Mouse (Mus musculus) ovary, postnatal 14 days (tissue): ENCODE results near the gene Gp9.

Experiments
- DNase-seq: peaks from one replicate; pipeline ENCODE4 v3.0.0; 2022; ENCODE audit warnings: low spot score

Gene Gp9

DNA sequence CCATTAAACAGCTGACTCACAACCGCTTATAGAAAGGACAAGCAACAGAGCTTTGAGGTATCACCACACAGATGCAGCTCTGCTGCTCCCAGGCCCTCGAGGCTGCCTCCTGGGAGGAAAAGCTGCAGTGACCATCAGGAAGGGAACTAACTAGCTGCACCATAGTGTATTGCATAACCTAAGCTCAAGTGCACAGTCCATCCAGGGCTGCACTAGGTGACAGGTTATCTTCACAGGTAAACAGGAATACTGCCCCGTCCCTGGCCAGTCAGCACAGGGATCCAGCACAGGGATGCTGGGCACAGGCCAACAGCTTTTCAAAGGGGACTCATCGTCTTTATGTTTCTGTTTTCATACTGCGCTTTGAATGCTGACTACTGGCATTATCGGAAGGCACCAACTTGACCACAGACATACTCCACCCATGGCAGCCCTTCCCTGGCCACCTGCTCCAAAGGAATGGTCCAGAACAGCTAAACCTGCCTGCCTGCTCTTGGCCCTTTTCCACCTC, 31.8 kb downstream of the Gp9 start:
- no peak for DNase-seq

DNA sequence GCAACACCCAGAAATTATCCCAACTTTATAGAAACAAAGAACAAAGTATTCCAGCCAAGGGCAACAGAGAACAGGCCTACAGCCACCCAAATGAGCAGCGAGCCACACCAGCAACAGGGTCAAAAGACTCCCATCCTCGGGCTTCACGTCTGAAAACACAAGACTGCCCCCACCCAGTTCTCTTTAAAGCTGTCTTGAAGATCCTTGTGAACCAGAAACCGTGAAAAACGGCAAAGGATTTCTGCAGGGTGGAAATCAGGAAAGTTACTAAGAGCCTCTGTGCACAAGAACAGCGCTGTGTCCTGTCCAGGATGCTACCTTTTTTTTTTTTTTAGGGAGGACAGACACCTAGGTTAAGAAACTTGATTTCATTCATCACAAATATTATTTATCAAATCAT, 32.4 kb downstream of the Gp9 start:
- no peak for DNase-seq

DNA sequence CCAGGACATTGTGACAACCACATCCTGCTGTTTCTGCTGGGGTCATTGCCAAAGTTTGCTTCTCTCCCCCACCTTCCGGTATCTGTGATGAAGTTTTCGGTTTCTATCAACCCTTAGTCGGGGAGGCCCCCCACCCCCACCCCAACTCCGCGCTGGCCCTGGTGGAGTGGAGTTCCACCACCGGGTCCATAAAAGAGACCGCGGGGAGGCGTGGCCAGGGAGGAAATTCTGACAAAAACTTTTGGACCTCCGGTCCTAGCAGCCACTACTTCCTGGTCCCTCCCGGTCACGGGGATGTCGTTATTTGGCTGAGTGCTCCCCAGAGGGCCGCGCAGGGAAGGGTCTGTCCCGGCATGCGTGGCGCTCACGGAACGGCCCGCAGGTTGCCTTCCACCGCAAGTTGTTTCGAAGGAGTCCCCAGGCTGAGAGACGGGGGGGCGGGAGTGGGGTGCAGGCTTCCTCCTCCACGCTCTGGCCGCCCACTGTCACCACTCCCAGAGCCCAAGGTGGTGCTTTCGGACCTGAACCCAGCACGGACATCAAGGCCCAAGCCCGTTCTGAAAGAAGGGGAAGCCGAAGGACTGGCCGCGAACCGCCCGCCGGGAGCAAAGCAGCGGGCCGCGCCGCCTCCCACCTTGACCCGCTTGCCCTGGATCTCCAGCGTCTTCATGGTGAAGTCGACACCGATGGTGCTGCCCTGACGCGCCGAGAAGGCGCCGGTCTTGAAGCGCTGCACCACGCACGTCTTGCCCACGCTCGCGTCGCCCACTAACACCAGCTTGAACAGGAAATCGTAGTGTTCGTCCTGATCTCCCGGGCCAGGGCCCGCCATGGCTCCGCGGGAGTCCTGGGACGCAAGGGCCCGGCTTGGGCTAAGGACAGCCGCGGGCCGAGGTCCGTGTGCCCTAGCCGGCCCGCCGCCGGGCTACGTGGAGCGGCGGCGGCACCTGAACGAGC, 33.1 kb downstream of the Gp9 start:
- DNase-seq, result peak; percentile 36

DNA sequence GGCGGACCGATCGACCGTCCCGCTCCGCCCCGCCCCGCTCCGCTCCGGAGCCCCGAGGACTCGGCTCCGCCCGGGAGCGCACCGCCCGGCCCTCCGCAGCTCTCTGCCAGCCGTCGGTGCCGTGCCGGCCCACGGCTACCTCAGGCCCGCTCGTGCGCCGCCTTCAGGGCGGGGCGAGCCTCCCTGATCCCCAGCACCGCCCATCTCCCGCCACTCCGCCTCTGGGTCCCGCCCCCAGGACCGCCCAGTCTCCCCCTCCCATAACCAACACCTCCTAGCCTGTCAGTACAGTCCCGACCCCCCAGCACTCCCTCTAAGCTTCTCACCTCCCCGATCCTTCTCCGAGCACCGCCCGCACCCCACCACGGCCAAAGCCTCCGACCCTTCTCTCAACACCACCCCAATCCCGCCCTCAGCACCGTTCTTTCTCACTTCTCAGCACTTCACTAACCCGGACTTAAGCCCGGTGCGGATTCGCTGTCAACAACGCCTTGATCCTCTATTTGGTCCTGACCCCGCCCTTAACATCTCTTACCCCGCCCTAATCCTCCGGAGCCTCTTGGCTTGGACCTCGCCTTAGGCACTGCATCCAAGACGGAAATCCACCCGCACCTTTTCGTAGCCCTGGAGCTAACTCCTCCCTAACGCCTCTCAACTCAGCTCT, 33.9 kb downstream of the Gp9 start, which contains the start of gene Rab43:
Rab43 (minus strand) TSS at position 490 of the 664 bp plus-strand sequence.
- peak; percentile 87 for DNase-seq

DNA sequence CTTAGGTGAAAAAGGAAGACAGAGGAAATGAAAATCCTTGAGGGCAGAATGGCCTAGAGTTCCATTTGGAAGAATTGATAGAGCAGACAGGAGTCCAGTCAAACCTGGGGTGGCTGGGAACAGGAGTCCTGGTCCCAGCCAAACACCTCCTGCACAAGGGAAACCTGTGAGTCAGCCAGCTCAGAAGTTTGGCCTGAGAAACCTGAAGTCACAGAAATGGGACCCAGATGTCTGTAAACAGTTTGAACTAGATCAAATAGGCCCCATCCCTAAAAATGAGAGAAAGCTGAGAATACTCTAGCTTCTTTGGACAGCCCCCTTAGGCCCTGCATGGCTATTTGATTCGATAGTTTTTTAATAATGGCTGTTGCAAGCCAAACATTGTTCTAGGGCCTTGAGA, 34.8 kb downstream of the Gp9 start:
- DNase-seq, result no peak

DNA sequence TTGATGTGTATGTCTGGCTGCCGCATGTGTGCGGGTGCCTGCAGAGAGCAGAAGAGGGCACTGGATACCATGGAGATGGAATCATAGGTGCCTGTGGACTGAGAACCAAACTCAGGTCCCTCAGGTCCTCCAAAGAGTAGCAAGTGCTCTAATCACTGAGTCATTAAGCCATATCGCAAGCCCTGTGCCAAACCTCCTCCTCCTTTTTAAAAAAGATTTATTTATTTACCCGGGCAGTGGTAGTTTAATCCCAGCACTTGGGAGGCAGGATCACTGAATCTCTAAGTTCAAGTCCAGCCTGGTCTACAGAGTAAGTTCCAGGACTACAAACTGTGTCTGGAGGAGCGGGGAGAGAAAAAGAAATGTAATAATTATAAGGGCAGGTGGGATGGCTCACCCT, 36.6 kb downstream of the Gp9 start:
- no peak for DNase-seq

DNA sequence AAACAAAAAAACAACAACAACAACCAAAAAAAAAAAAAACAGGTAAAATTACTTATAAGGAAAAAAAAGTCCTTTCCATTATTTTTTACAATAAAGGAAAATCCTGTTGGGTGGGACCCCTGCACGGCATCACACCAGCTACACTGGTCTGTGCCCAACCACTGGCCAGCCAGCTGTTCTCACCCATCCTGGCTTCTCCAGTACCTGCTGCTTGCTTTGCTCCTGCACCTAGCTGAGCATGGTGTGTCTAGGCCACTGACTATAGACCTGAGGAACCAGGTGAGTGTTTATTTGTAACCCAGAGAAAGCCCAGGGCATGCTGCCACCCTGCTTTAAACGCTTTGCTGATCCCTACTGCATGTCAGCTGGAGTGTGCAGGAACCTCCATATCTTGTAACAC, 42.5 kb downstream of the Gp9 start:
- DNase-seq, result no peak
